Mouse (Mus musculus) embryonic facial prominence, embryonic 14.5 days (tissue): ENCODE results near the gene Phf13. TPM values are rescaled to one million over a fixed set of nuclear protein-coding genes. Genes with fewer than 3 reads are reported as not detected.

Source experiments
- ATAC-seq: fragments of 200-750 bp; cut with Nextera tagmentation; 2 replicates; pipeline ENCODE4 v1.8.0; 2017; ENCODE audit warnings: low read depth, moderate number of reproducible peaks, moderate TSS enrichment
- DNase-seq: peaks from one replicate; pipeline ENCODE4 v3.0.0-alpha.2; 2015; ENCODE audit warnings: low spot score
- H3K27ac ChIP-seq: fragments of 300-500 bp; sonication (generic); replicated peaks from 2 replicates; pipeline ENCODE4 v1.5.1; 2014; ENCODE audit warnings: low read depth, mild to moderate bottlenecking, low read length, moderate library complexity
- H3K27me3 ChIP-seq: fragments of 300-500 bp; sonication (generic); replicated peaks from 2 replicates; pipeline ENCODE4 v1.6.1; 2014; ENCODE audit warnings: low read length; ENCODE audit not compliant: control insufficient read depth, insufficient read depth
- H3K36me3 ChIP-seq: fragments of 300-500 bp; sonication (generic); 2 replicates; pipeline ENCODE4 v1.6.1; 2014; ENCODE audit warnings: low read length, mixed read lengths; ENCODE audit not compliant: control insufficient read depth, insufficient read depth
- H3K4me1 ChIP-seq: fragments of 300-500 bp; sonication (generic); 2 replicates; pipeline ENCODE4 v1.6.1; 2014; ENCODE audit warnings: antibody characterized with exemption, low read length; ENCODE audit not compliant: control insufficient read depth, insufficient read depth
- H3K4me2 ChIP-seq: fragments of 300-500 bp; sonication (generic); 2 replicates; pipeline ENCODE4 v1.6.1; 2014; ENCODE audit warnings: low read depth, mild to moderate bottlenecking, low read length, moderate library complexity, mixed read lengths
- H3K4me3 ChIP-seq: fragments of 300-500 bp; sonication (generic); 2 replicates; pipeline ENCODE4 v1.5.1; 2014; ENCODE audit warnings: low read depth, mild to moderate bottlenecking, low read length
- H3K9ac ChIP-seq: fragments of 300-500 bp; sonication (generic); 2 replicates; pipeline ENCODE4 v1.6.1; 2014; ENCODE audit warnings: low read depth, mild to moderate bottlenecking, low read length, moderate library complexity, mixed read lengths
- H3K9me3 ChIP-seq: fragments of 300-500 bp; sonication (generic); 2 replicates; pipeline ENCODE4 v1.6.1; 2016; ENCODE audit warnings: low read length; ENCODE audit not compliant: control insufficient read depth
- WGBS: fragments of 180-500 bp; shearing (Covaris S2); extraction: QIAGEN DNeasy Blood & Tissue Kit; methylation state at CpG from one replicate; pipeline ENCODE4 v1.1.7; 2014; 5-methylcytosine and 5-hydroxymethylcytosine counted together
- polyA plus RNA-seq: library from polyadenylated mRNA; unstranded; fragments of >200 nt; fragmentation: Nextera tagmentation; extraction: Ambion mirVana; gene quantifications from 2 replicates; pipeline ENCODE4 v1.2.1, GENCODE M21; 2014

The Phf13 gene
- polyA plus RNA-seq, 1 experiment from 2014 or later: 32.6 TPM

- no peak for ATAC-seq
- H3K9ac ChIP-seq: no peak overlapping the region
- no peaks in the 10 kb centered on the region for H3K27me3 ChIP-seq
- no peak overlapping the region for H3K27ac ChIP-seq
- no peak overlapping the region for H3K4me2 ChIP-seq
- H3K9me3 ChIP-seq: no peaks in the 10 kb centered on the region
- H3K4me1 ChIP-seq: peaks cover 16% of the 10 kb centered on the region
- peaks cover 34% of the 10 kb centered on the region for H3K36me3 ChIP-seq
- WGBS: 93% methylated on average over 9 of the region's 9 CpGs
- no peak for DNase-seq
- H3K4me3 ChIP-seq: no peak overlapping the region
Observed at GRCm38 (mm10) chr4:151992091-151992490, 4.0 kb downstream of the Phf13 start.

DNA sequence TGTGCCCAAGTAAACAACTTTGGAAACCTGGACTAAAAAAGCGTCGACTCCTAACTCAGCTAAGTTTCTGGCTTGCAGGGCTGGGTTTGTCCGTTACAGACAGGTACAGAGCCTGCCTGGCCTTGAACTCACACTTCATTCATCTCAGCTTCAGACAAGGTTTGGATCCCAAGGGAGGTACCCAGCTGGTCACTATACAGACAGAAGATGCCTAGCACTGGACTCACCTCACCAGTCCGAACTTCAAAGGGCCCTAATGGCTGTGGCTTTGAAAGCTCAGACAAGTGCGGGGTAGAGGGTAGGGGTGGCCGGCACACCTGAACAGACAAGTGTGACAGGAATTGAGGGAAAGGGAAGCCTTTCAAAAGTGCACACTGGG is 7.0 kb downstream of the Phf13 start:
- Histone ChIP-seq H3K27ac (peak overlapping the region; percentile 89; the same call in 1 of the 2 replicates), H3K27me3 (no peaks in the 10 kb centered on the region), H3K4me2 (peak overlapping the region; percentile 76), H3K9ac (peak overlapping the region; percentile 92; the same call in 1 of the 2 replicates), H3K9me3 (no peaks in the 10 kb centered on the region), H3K4me3 (peak overlapping the region; percentile 79), H3K4me1 (peaks cover 16% of the 10 kb centered on the region), H3K36me3 (peaks cover 49% of the 10 kb centered on the region)
- WGBS: 30% methylated on average over 6 of the region's 6 CpGs
- ATAC-seq: 0 out of 2 replicates have a peak, but pooled peaks have one; percentile 1
- DNase-seq: no peak

- peak; percentile 76 for ATAC-seq
- Histone ChIP-seq H3K4me1 (peaks cover 10% of the 10 kb centered on the region), H3K9me3 (no peaks in the 10 kb centered on the region), H3K4me3 (peak within 1 kb of the TSS; percentile 79), H3K27me3 (no peaks in the 10 kb centered on the region), H3K4me2 (peak within 1 kb of the TSS; percentile 76), H3K9ac (peak within 1 kb of the TSS; percentile 92), H3K36me3 (peaks cover 47% of the 10 kb centered on the region), H3K27ac (peak within 1 kb of the TSS; percentile 89)
- 0% methylated on average over 34 of the region's 54 CpGs for WGBS
- DNase-seq: peak; percentile 83
Observed at GRCm38 (mm10) chr4:151988342-151989109, 7.5 kb downstream of the Phf13 start, which contains the start of gene Thap3. TSS of gene Thap3 (minus strand) at chr4:151988997.

- 12% methylated on average over 10 of the region's 10 CpGs for WGBS
- Histone ChIP-seq H3K9ac (peak overlapping the region; percentile 92), H3K9me3 (no peaks in the 10 kb centered on the region), H3K36me3 (peaks cover 49% of the 10 kb centered on the region), H3K4me2 (peak overlapping the region; percentile 76), H3K27ac (peak overlapping the region; percentile 89), H3K4me1 (peaks cover 10% of the 10 kb centered on the region), H3K4me3 (peak overlapping the region; percentile 79), H3K27me3 (no peaks in the 10 kb centered on the region)
- DNase-seq: no peak
- no peak for ATAC-seq
Observed at GRCm38 (mm10) chr4:151988014-151988341, 8.1 kb downstream of the Phf13 start.

DNA sequence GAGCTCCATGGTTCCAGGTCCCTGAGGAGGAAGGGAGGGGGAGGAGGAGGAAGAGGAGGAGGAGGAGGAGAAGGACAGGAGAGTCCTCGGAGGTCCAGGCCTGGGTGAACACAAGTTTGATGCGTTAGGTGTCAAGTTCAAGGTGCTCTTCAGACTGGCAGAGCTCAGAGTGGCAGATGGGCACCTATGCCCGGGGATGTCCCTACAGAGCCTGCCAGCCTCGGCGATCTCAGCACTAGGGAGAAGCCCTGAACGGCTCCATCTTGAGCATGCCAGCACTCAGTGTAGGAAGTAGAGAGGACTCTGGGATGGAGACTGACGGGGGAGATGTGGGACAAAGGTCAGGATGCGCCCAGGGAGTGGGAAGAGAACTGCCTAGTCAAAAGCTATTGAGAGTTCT is 9.4 kb downstream of the Phf13 start:
- Histone ChIP-seq H3K4me1 (peaks cover 10% of the 10 kb centered on the region), H3K27me3 (no peaks in the 10 kb centered on the region), H3K9ac (0 out of 2 replicates have a peak overlapping the region, but pooled peaks have one; percentile 45), H3K4me2 (no peak overlapping the region), H3K36me3 (peaks cover 46% of the 10 kb centered on the region), H3K4me3 (no peak overlapping the region), H3K27ac (no peak overlapping the region), H3K9me3 (no peaks in the 10 kb centered on the region)
- 68% methylated on average over 8 of the region's 8 CpGs for WGBS
- no peak for DNase-seq
- ATAC-seq: no peak

DNA sequence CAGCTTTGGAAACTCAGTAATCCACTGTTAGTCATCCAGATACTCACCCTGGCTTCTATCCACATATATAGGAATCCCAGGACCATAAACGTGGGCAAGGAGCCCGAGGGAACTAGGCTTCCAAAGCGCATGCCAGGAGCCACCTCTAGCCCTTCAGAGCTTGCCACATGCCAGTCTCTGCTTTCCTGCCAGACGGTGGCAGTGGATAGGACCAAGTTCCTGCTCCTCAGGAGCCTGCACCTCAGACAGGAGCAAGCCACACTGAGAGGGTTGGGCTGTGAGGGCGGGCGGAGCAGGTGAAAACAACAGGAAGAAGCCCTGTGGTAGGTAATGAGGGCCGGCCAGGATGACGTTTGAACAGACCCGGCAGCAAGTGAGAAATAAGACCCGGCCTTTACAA is 10.2 kb downstream of the Phf13 start:
- H3K4me1 ChIP-seq: peaks cover 10% of the 10 kb centered on the region
- H3K4me2 ChIP-seq: no peak overlapping the region
- no peak overlapping the region for H3K4me3 ChIP-seq
- H3K36me3 ChIP-seq: peaks cover 42% of the 10 kb centered on the region
- ATAC-seq: no peak
- 39% methylated on average over 10 of the region's 10 CpGs for WGBS
- H3K9me3 ChIP-seq: no peaks in the 10 kb centered on the region
- no peak for DNase-seq
- no peak overlapping the region for H3K27ac ChIP-seq
- H3K9ac ChIP-seq: peak overlapping the region; percentile 45; the same call in 1 of the 2 replicates
- H3K27me3 ChIP-seq: no peaks in the 10 kb centered on the region

DNA sequence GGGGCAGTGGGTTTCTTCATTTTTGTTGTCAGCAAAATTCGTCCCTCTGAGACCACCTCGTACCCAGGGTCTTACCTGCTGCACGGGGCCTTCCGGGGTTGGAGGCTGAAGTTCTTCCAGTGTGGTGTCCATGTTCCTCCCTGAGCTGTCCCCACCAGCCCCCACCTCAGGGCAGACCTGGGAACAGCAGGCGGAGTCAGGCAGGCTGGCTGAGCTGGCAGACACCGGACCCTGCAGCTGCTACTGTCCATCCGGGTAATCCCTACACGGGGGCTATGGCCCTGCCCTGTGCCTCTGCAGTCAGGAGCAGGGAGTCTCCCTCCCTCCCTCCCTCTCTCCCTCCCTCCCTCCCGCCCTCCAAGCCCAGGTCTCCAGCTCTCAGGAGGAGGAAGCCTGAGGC is 12.5 kb downstream of the Phf13 start:
- H3K4me3 ChIP-seq: 0 out of 2 replicates have a peak overlapping the region, but pooled peaks have one; percentile 6

GRCm38 (mm10) chr4:151983043-151983442 is 13.0 kb downstream of the Phf13 start:
- Histone ChIP-seq H3K4me1 (peaks cover 10% of the 10 kb centered on the region), H3K4me2 (0 out of 2 replicates have a peak overlapping the region, but pooled peaks have one; percentile 4), H3K36me3 (peaks cover 56% of the 10 kb centered on the region), H3K9me3 (no peaks in the 10 kb centered on the region), H3K4me3 (peak overlapping the region; percentile 6; the same call in 1 of the 2 replicates), H3K27ac (no peak overlapping the region; the same call in 1 of the 2 replicates), H3K9ac (0 out of 2 replicates have a peak overlapping the region, but pooled peaks have one; percentile 5), H3K27me3 (no peaks in the 10 kb centered on the region)
- DNase-seq: no peak
- no peak for ATAC-seq
- WGBS: 46% methylated on average over 17 of the region's 17 CpGs

More for the DNA sequence above, 12.5 kb downstream of the Phf13 start:
- no peak overlapping the region for H3K27ac ChIP-seq
- peaks cover 10% of the 10 kb centered on the region for H3K4me1 ChIP-seq
- peaks cover 51% of the 10 kb centered on the region for H3K36me3 ChIP-seq
- H3K9me3 ChIP-seq: no peaks in the 10 kb centered on the region
- ATAC-seq (peak; percentile 70), DNase-seq (peak; percentile 76)
- no peak overlapping the region for H3K4me2 ChIP-seq
- H3K27me3 ChIP-seq: no peaks in the 10 kb centered on the region
- WGBS: 25% methylated on average over 4 of the region's 9 CpGs
- H3K9ac ChIP-seq: 0 out of 2 replicates have a peak overlapping the region, but pooled peaks have one; percentile 5
